ENCODE assay signal across 10 mouse cellular contexts in genomic region chr16:31278581-31278980, GRCm38 (mm10).
"Had no signal": no experiment of that assay in that cellular context is flagged by ENCODE, and none has a peak within 500 bp of the region (broad histone marks: within the 10 kb centered on the region; RNA-seq: fewer than 3 reads in every experiment).

No protein-coding gene starts in this region.

- H3K4me2 ChIP-seq: liver, embryonic 13.5 days; lung, embryonic 15.5 days; midbrain, embryonic 13.5 days had no signal

- ATAC-seq: liver, postnatal 0 days; midbrain, embryonic 13.5 days had no signal

- H3K27ac ChIP-seq: liver, embryonic 13.5 days; lung, embryonic 15.5 days; midbrain, embryonic 13.5 days had no signal

- H3K4me3 ChIP-seq: liver, embryonic 13.5 days; lung, embryonic 15.5 days; midbrain, embryonic 13.5 days had no signal

- H3K9ac ChIP-seq: liver, embryonic 13.5 days; liver, postnatal 0 days; lung, embryonic 15.5 days; midbrain, embryonic 13.5 days had no signal

- H3K9me3 ChIP-seq: liver, embryonic 13.5 days; lung, embryonic 15.5 days; midbrain, embryonic 13.5 days had no signal

- DNase-seq: kidney, postnatal 10 days; liver; liver, embryonic 13.5 days; liver, postnatal 0 days; lung, postnatal 14 days; right cerebral cortex, postnatal 14 days; thymus, adult 18-20 months; thymus, postnatal 25 days had no signal

- H3K27me3 ChIP-seq: lung, embryonic 15.5 days; midbrain, embryonic 13.5 days had no signal

- H3K36me3 ChIP-seq: liver, embryonic 13.5 days; lung, embryonic 15.5 days; midbrain, embryonic 13.5 days had no signal
